Mouse (Mus musculus): ENCODE results near the gene Defb28. TPM values are rescaled to one million over a fixed set of nuclear protein-coding genes. Genes with fewer than 3 reads are reported as not detected.

Defb28 gene
- polyA plus RNA-seq, 1 experiment from 2014 or later: not detected

- H3K4me3 ChIP-seq (ENCODE audit: control insufficient read depth in 1 of 2, insufficient read depth in 1 of 2, low read depth in 1 of 2, low read length in 2 of 2): no peak overlapping the region
- ATAC-seq (ENCODE audit: insufficient number of reproducible peaks, insufficient read depth, low FRiP score, low read depth): no peak
- no peaks in the 10 kb centered on the region for H3K36me3 ChIP-seq (ENCODE audit: control insufficient read depth, insufficient read depth, low read length)
- H3K9me3 ChIP-seq (ENCODE audit: control insufficient read depth, low read length): no peaks in the 10 kb centered on the region
- no peaks in the 10 kb centered on the region for H3K27me3 ChIP-seq (ENCODE audit: control insufficient read depth, insufficient read depth, low read length)
- no peak overlapping the region for H3K4me2 ChIP-seq (ENCODE audit: low read length)
- no peak overlapping the region for H3K9ac ChIP-seq (ENCODE audit: low read length)
- WGBS: 77% methylated on average over 6 of the region's 6 CpGs
- no peak overlapping the region for H3K27ac ChIP-seq (replicated peaks in 1 of 2; ENCODE audit: control insufficient read depth in 1 of 2, insufficient read depth in 1 of 2, low read depth in 2 of 2, low read length in 2 of 2)
- no peaks in the 10 kb centered on the region for H3K4me1 ChIP-seq (ENCODE audit: control insufficient read depth in 2 of 2, insufficient read depth in 2 of 2, low read length in 2 of 2)
Observed at GRCm38 (mm10) chr2:152493151-152493550, 24.9 kb upstream of the Defb28 start.

- Histone ChIP-seq H3K27me3 (ENCODE audit: control insufficient read depth, insufficient read depth, low read length) (no peaks in the 10 kb centered on the region), H3K36me3 (ENCODE audit: control insufficient read depth, insufficient read depth, low read length) (no peaks in the 10 kb centered on the region), H3K4me1 (ENCODE audit: control insufficient read depth in 2 of 2, insufficient read depth in 2 of 2, low read length in 2 of 2) (peaks cover 3% of the 10 kb centered on the region in 2 experiments; a peak in 2 of 4 replicates), H3K27ac (replicated peaks in 1 of 2; ENCODE audit: control insufficient read depth in 1 of 2, insufficient read depth in 1 of 2, low read depth in 2 of 2, low read length in 2 of 2) (no peak overlapping the region), H3K4me2 (ENCODE audit: low read length) (no peak overlapping the region), H3K9me3 (ENCODE audit: control insufficient read depth, low read length) (no peaks in the 10 kb centered on the region), H3K9ac (ENCODE audit: low read length) (no peak overlapping the region), H3K4me3 (ENCODE audit: control insufficient read depth in 1 of 2, insufficient read depth in 1 of 2, low read depth in 1 of 2, low read length in 2 of 2) (no peak overlapping the region)
- WGBS: 71% methylated on average over 6 of the region's 6 CpGs
- no peak for ATAC-seq (ENCODE audit: insufficient number of reproducible peaks, insufficient read depth, low FRiP score, low read depth)
Observed at GRCm38 (mm10) chr2:152498020-152498419, 20.0 kb upstream of the Defb28 start.

GRCm38 (mm10) chr2:152500204-152500862 is 17.7 kb upstream of the Defb28 start:
- H3K4me2 ChIP-seq (ENCODE audit: low read length): no peak overlapping the region
- no peaks in the 10 kb centered on the region for H3K36me3 ChIP-seq (ENCODE audit: control insufficient read depth, insufficient read depth, low read length)
- no peaks in the 10 kb centered on the region for H3K27me3 ChIP-seq (ENCODE audit: control insufficient read depth, insufficient read depth, low read length)
- H3K9ac ChIP-seq (ENCODE audit: low read length): no peak overlapping the region
- H3K27ac ChIP-seq (replicated peaks in 1 of 2; ENCODE audit: control insufficient read depth in 1 of 2, insufficient read depth in 1 of 2, low read depth in 2 of 2, low read length in 2 of 2): no peak overlapping the region
- ATAC-seq (ENCODE audit: insufficient number of reproducible peaks, insufficient read depth, low FRiP score, low read depth): no peak
- H3K4me3 ChIP-seq (ENCODE audit: control insufficient read depth in 1 of 2, insufficient read depth in 1 of 2, low read depth in 1 of 2, low read length in 2 of 2): no peak overlapping the region
- no peaks in the 10 kb centered on the region for H3K9me3 ChIP-seq (ENCODE audit: control insufficient read depth, low read length)
- peaks cover 3% of the 10 kb centered on the region in 2 experiments; a peak in 2 of 4 replicates for H3K4me1 ChIP-seq (ENCODE audit: control insufficient read depth in 2 of 2, insufficient read depth in 2 of 2, low read length in 2 of 2)
- WGBS: 36% methylated on average over 7 of the region's 7 CpGs

- ATAC-seq (ENCODE audit: insufficient number of reproducible peaks, insufficient read depth, low FRiP score, low read depth): no peak
- no peak overlapping the region for H3K9ac ChIP-seq (ENCODE audit: low read length)
- H3K36me3 ChIP-seq (ENCODE audit: control insufficient read depth, insufficient read depth, low read length): no peaks in the 10 kb centered on the region
- no peak overlapping the region for H3K4me3 ChIP-seq (ENCODE audit: control insufficient read depth in 1 of 2, insufficient read depth in 1 of 2, low read depth in 1 of 2, low read length in 2 of 2)
- H3K4me1 ChIP-seq (ENCODE audit: control insufficient read depth in 2 of 2, insufficient read depth in 2 of 2, low read length in 2 of 2): peaks cover 3% of the 10 kb centered on the region in 2 experiments; a peak in 2 of 4 replicates
- no peaks in the 10 kb centered on the region for H3K27me3 ChIP-seq (ENCODE audit: control insufficient read depth, insufficient read depth, low read length)
- no peak overlapping the region for H3K27ac ChIP-seq (replicated peaks in 1 of 2; ENCODE audit: control insufficient read depth in 1 of 2, insufficient read depth in 1 of 2, low read depth in 2 of 2, low read length in 2 of 2)
- H3K4me2 ChIP-seq (ENCODE audit: low read length): no peak overlapping the region
- 76% methylated on average over 6 of the region's 6 CpGs for WGBS
- H3K9me3 ChIP-seq (ENCODE audit: control insufficient read depth, low read length): no peaks in the 10 kb centered on the region
Observed at GRCm38 (mm10) chr2:152500863-152501229, 17.2 kb upstream of the Defb28 start.

- H3K9me3 ChIP-seq (ENCODE audit: control insufficient read depth, low read length): no peaks in the 10 kb centered on the region
- ATAC-seq (ENCODE audit: insufficient number of reproducible peaks, insufficient read depth, low FRiP score, low read depth): no peak
Observed at GRCm38 (mm10) chr2:152503950-152504349, 14.1 kb upstream of the Defb28 start.

GRCm38 (mm10) chr2:152511592-152511991 is 6.5 kb upstream of the Defb28 start, which contains the start of gene Defb26:
Gene Defb26, minus strand, starts transcription at chr2:152511692.
- no peak within 1 kb of the TSS for H3K4me3 ChIP-seq (ENCODE audit: control insufficient read depth in 1 of 2, insufficient read depth in 1 of 2, low read depth in 1 of 2, low read length in 2 of 2)
- no peak within 1 kb of the TSS for H3K4me2 ChIP-seq (ENCODE audit: low read length)
- H3K27me3 ChIP-seq (ENCODE audit: control insufficient read depth, insufficient read depth, low read length): no peaks in the 10 kb centered on the region
- 84% methylated on average over 1 of the region's 1 CpGs for WGBS
- H3K4me1 ChIP-seq (ENCODE audit: control insufficient read depth in 2 of 2, insufficient read depth in 2 of 2, low read length in 2 of 2): no peaks in the 10 kb centered on the region
- H3K9me3 ChIP-seq (ENCODE audit: control insufficient read depth, low read length): no peaks in the 10 kb centered on the region
- no peaks in the 10 kb centered on the region for H3K36me3 ChIP-seq (ENCODE audit: control insufficient read depth, insufficient read depth, low read length)
- ATAC-seq (ENCODE audit: insufficient number of reproducible peaks, insufficient read depth, low FRiP score, low read depth): no peak
- no peak within 1 kb of the TSS for H3K27ac ChIP-seq (replicated peaks in 1 of 2; ENCODE audit: control insufficient read depth in 1 of 2, insufficient read depth in 1 of 2, low read depth in 2 of 2, low read length in 2 of 2)
- H3K9ac ChIP-seq (ENCODE audit: low read length): no peak within 1 kb of the TSS

More at GRCm38 (mm10) chr2:152503950-152504349, 14.1 kb upstream of the Defb28 start:
- Histone ChIP-seq H3K4me2 (ENCODE audit: low read length) (no peak overlapping the region), H3K4me3 (ENCODE audit: control insufficient read depth in 1 of 2, insufficient read depth in 1 of 2, low read depth in 1 of 2, low read length in 2 of 2) (no peak overlapping the region), H3K4me1 (ENCODE audit: control insufficient read depth in 2 of 2, insufficient read depth in 2 of 2, low read length in 2 of 2) (peaks cover 3% of the 10 kb centered on the region in 2 experiments; a peak in 2 of 4 replicates), H3K36me3 (ENCODE audit: control insufficient read depth, insufficient read depth, low read length) (no peaks in the 10 kb centered on the region), H3K27me3 (ENCODE audit: control insufficient read depth, insufficient read depth, low read length) (no peaks in the 10 kb centered on the region), H3K9ac (ENCODE audit: low read length) (no peak overlapping the region), H3K27ac (replicated peaks in 1 of 2; ENCODE audit: control insufficient read depth in 1 of 2, insufficient read depth in 1 of 2, low read depth in 2 of 2, low read length in 2 of 2) (no peak overlapping the region)
- 77% methylated on average over 2 of the region's 2 CpGs for WGBS

- Histone ChIP-seq H3K4me3 (ENCODE audit: control insufficient read depth in 1 of 2, insufficient read depth in 1 of 2, low read depth in 1 of 2, low read length in 2 of 2) (no peak overlapping the region), H3K9me3 (ENCODE audit: control insufficient read depth, low read length) (no peaks in the 10 kb centered on the region), H3K36me3 (ENCODE audit: control insufficient read depth, insufficient read depth, low read length) (no peaks in the 10 kb centered on the region), H3K27me3 (ENCODE audit: control insufficient read depth, insufficient read depth, low read length) (no peaks in the 10 kb centered on the region), H3K27ac (replicated peaks in 1 of 2; ENCODE audit: control insufficient read depth in 1 of 2, insufficient read depth in 1 of 2, low read depth in 2 of 2, low read length in 2 of 2) (no peak overlapping the region), H3K4me1 (ENCODE audit: control insufficient read depth in 2 of 2, insufficient read depth in 2 of 2, low read length in 2 of 2) (no peaks in the 10 kb centered on the region), H3K9ac (ENCODE audit: low read length) (no peak overlapping the region), H3K4me2 (ENCODE audit: low read length) (no peak overlapping the region)
- WGBS: 74% methylated on average over 4 of the region's 4 CpGs
- ATAC-seq (ENCODE audit: insufficient number of reproducible peaks, insufficient read depth, low FRiP score, low read depth): no peak
Observed at GRCm38 (mm10) chr2:152516084-152516483, 2.0 kb upstream of the Defb28 start.
